Mouse (Mus musculus): ENCODE data around the gene Gm5737. TPM values are rescaled to one million over a fixed set of nuclear protein-coding genes. Genes with fewer than 3 reads are reported as not detected.

The Gm5737 gene
- polyA plus RNA-seq, 1 experiment from 2014 or later: not detected

Other genes with a start within 250 kb of the Gm5737 start
- 182 and 189 TPM in 2 replicates for gene Uqcrc2, start 177.2 kb upstream of the Gm5737 start, polyA plus RNA-seq (2015; fragmentation: Nextera tagmentation; extraction: Ambion mirVana)
- gene Pdzd9, start 142.0 kb upstream of the Gm5737 start, polyA plus RNA-seq (2015; fragmentation: Nextera tagmentation; extraction: Ambion mirVana): 0.29 and 0.59 TPM in 2 replicates
- gene Mosmo, start 134.7 kb upstream of the Gm5737 start, polyA plus RNA-seq (2015; fragmentation: Nextera tagmentation; extraction: Ambion mirVana): 16.1 and 16.4 TPM in 2 replicates
- 0.10 and 0.20 TPM in 2 replicates for gene Vwa3a, start 73.0 kb upstream of the Gm5737 start, polyA plus RNA-seq (2015; fragmentation: Nextera tagmentation; extraction: Ambion mirVana)
- gene Eef2k, start 30.5 kb downstream of the Gm5737 start, polyA plus RNA-seq (2015; fragmentation: Nextera tagmentation; extraction: Ambion mirVana): 33.3 and 36.3 TPM in 2 replicates
- gene Polr3e, start 105.4 kb downstream of the Gm5737 start, polyA plus RNA-seq (2015; fragmentation: Nextera tagmentation; extraction: Ambion mirVana): 40.0 and 41.9 TPM in 2 replicates
- 13.3 and 13.9 TPM in 2 replicates for gene Cdr2, start 169.9 kb downstream of the Gm5737 start, polyA plus RNA-seq (2015; fragmentation: Nextera tagmentation; extraction: Ambion mirVana)
- 0.25 TPM in 1 of 2 replicates, not detected in the other for gene Mfsd13b, start 170.1 kb downstream of the Gm5737 start, polyA plus RNA-seq (2015; fragmentation: Nextera tagmentation; extraction: Ambion mirVana)
- 243 and 247 TPM in 2 replicates for gene Mettl9, start 222.1 kb downstream of the Gm5737 start, polyA plus RNA-seq (2015; fragmentation: Nextera tagmentation; extraction: Ambion mirVana)

Data from limb, embryonic 13.5 days (tissue).